Mouse (Mus musculus): Measurements from ENCODE around the gene Nme2. TPM values are rescaled to one million over a fixed set of nuclear protein-coding genes. Genes with fewer than 3 reads are reported as not detected.

Gene Nme2
- polyA plus RNA-seq (2017; shearing (Covaris generic)) = 144 TPM

GRCm38 (mm10) chr11:93956159-93956558, at the start of gene Nme2:
Nme2 (minus strand) TSS chr11:93956259.

GRCm38 (mm10) chr11:93995720-93996305, 39.8 kb upstream of the Nme2 start, which contains the start of gene Spag9:
Spag9 (plus strand) TSS chr11:93996091.

GRCm38 (mm10) chr11:93968005-93968847, 12.2 kb upstream of the Nme2 start, which contains the start of the genes Gm20390 and Nme1:
Gm20390 (minus strand) TSS chr11:93968293.
Nme1 (minus strand) TSS chr11:93968521.

Other genes starting within 250 kb of the Nme2 start
- 23.9 TPM for gene Utp18, start 70.5 kb downstream of the Nme2 start, polyA plus RNA-seq (2017; shearing (Covaris generic))
- gene Mbtd1, start 70.4 kb downstream of the Nme2 start, polyA plus RNA-seq (2017; shearing (Covaris generic)) = 33.4 TPM
- gene Gm20390, start 12.0 kb upstream of the Nme2 start, polyA plus RNA-seq (2017; shearing (Covaris generic)) = 191 TPM
- gene Nme1, start 12.3 kb upstream of the Nme2 start, polyA plus RNA-seq (2017; shearing (Covaris generic)) = 127 TPM
- 14.0 TPM for gene Spag9, start 39.8 kb upstream of the Nme2 start, polyA plus RNA-seq (2017; shearing (Covaris generic))

Measured in inflammation-experienced regulatory T-cells, adult 16 weeks (primary cell).